Mouse (Mus musculus): ENCODE measurements around the gene Tgoln1. TPM values are rescaled to one million over a fixed set of nuclear protein-coding genes. Genes with fewer than 3 reads are reported as not detected.

Gene Tgoln1
- polyA plus RNA-seq, 1 experiment from 2014 or later: 21.7 TPM

- H3K9me3 ChIP-seq: no peaks in the 10 kb centered on the region
- H3K36me3 ChIP-seq: peaks cover 15% of the 10 kb centered on the region
- H3K27me3 ChIP-seq: no peaks in the 10 kb centered on the region
Observed at GRCm38 (mm10) chr6:72590111-72590510, 26.7 kb downstream of the Tgoln1 start.

GRCm38 (mm10) chr6:72588307-72588706 lies 28.5 kb downstream of the Tgoln1 start:
- Histone ChIP-seq H3K27ac (no peak overlapping the region), H3K27me3 (no peaks in the 10 kb centered on the region), H3K4me3 (replicated peaks) (no peak overlapping the region), H3K4me2 (no peak overlapping the region), H3K9ac (replicated peaks) (no peak overlapping the region), H3K4me1 (replicated peaks) (no peaks in the 10 kb centered on the region), H3K9me3 (no peaks in the 10 kb centered on the region), H3K36me3 (peaks cover 24% of the 10 kb centered on the region)
- ATAC-seq (ENCODE audit: insufficient number of reproducible peaks, insufficient read depth, low FRiP score, low TSS enrichment, low read depth): no peak

More at GRCm38 (mm10) chr6:72590111-72590510, 26.7 kb downstream of the Tgoln1 start:
- no peak overlapping the region for H3K4me2 ChIP-seq
- no peaks in the 10 kb centered on the region for H3K4me1 ChIP-seq (replicated peaks)
- no peak overlapping the region for H3K9ac ChIP-seq (replicated peaks)
- H3K4me3 ChIP-seq (replicated peaks): no peak overlapping the region
- no peak for ATAC-seq (ENCODE audit: insufficient number of reproducible peaks, insufficient read depth, low FRiP score, low TSS enrichment, low read depth)
- H3K27ac ChIP-seq: no peak overlapping the region

- H3K27ac ChIP-seq: no peak overlapping the region
- 82% methylated on average over 3 of the region's 3 CpGs for WGBS
- no peak overlapping the region for H3K4me2 ChIP-seq
- no peaks in the 10 kb centered on the region for H3K27me3 ChIP-seq
- no peaks in the 10 kb centered on the region for H3K9me3 ChIP-seq
- H3K36me3 ChIP-seq: peaks cover 24% of the 10 kb centered on the region
- H3K4me3 ChIP-seq (replicated peaks): no peak overlapping the region
- no peaks in the 10 kb centered on the region for H3K4me1 ChIP-seq (replicated peaks)
- no peak for ATAC-seq (ENCODE audit: insufficient number of reproducible peaks, insufficient read depth, low FRiP score, low TSS enrichment, low read depth)
- no peak overlapping the region for H3K9ac ChIP-seq (replicated peaks)
Observed at GRCm38 (mm10) chr6:72586701-72587100, 30.1 kb downstream of the Tgoln1 start.

GRCm38 (mm10) chr6:72584154-72584553 lies 32.6 kb downstream of the Tgoln1 start:
- Histone ChIP-seq H3K4me3 (replicated peaks) (no peak overlapping the region), H3K27ac (no peak overlapping the region), H3K9ac (replicated peaks) (no peak overlapping the region), H3K9me3 (no peaks in the 10 kb centered on the region), H3K36me3 (peaks cover 31% of the 10 kb centered on the region), H3K4me2 (no peak overlapping the region), H3K27me3 (no peaks in the 10 kb centered on the region), H3K4me1 (replicated peaks) (no peaks in the 10 kb centered on the region)
- WGBS: 90% methylated on average over 11 of the region's 11 CpGs
- ATAC-seq (ENCODE audit: insufficient number of reproducible peaks, insufficient read depth, low FRiP score, low TSS enrichment, low read depth): no peak

GRCm38 (mm10) chr6:72583211-72583839 lies 33.5 kb downstream of the Tgoln1 start:
- Histone ChIP-seq H3K27me3 (no peaks in the 10 kb centered on the region), H3K9ac (replicated peaks) (no peak overlapping the region), H3K4me1 (replicated peaks) (no peaks in the 10 kb centered on the region), H3K27ac (no peak overlapping the region), H3K36me3 (peaks cover 31% of the 10 kb centered on the region), H3K4me2 (no peak overlapping the region), H3K9me3 (no peaks in the 10 kb centered on the region), H3K4me3 (replicated peaks) (no peak overlapping the region)
- no peak for ATAC-seq (ENCODE audit: insufficient number of reproducible peaks, insufficient read depth, low FRiP score, low TSS enrichment, low read depth)
- 85% methylated on average over 4 of the region's 4 CpGs for WGBS

- no peak overlapping the region for H3K4me3 ChIP-seq (replicated peaks)
- WGBS: 75% methylated on average over 11 of the region's 11 CpGs
- ATAC-seq (ENCODE audit: insufficient number of reproducible peaks, insufficient read depth, low FRiP score, low TSS enrichment, low read depth): no peak
- H3K4me2 ChIP-seq: no peak overlapping the region
- H3K9me3 ChIP-seq: no peaks in the 10 kb centered on the region
- peaks cover 33% of the 10 kb centered on the region for H3K36me3 ChIP-seq
- H3K27me3 ChIP-seq: no peaks in the 10 kb centered on the region
- H3K9ac ChIP-seq (replicated peaks): no peak overlapping the region
- no peaks in the 10 kb centered on the region for H3K4me1 ChIP-seq (replicated peaks)
- H3K27ac ChIP-seq: no peak overlapping the region
Observed at GRCm38 (mm10) chr6:72581625-72582382, 35.0 kb downstream of the Tgoln1 start.

GRCm38 (mm10) chr6:72576041-72576440 lies 40.8 kb downstream of the Tgoln1 start:
- H3K27me3 ChIP-seq: no peaks in the 10 kb centered on the region
- no peak overlapping the region for H3K4me3 ChIP-seq (replicated peaks)
- peaks cover 34% of the 10 kb centered on the region for H3K36me3 ChIP-seq
- 93% methylated on average over 3 of the region's 3 CpGs for WGBS
- no peak for ATAC-seq (ENCODE audit: insufficient number of reproducible peaks, insufficient read depth, low FRiP score, low TSS enrichment, low read depth)
- H3K4me1 ChIP-seq (replicated peaks): no peaks in the 10 kb centered on the region
- H3K27ac ChIP-seq: no peak overlapping the region
- no peak overlapping the region for H3K9ac ChIP-seq (replicated peaks)
- no peak overlapping the region for H3K4me2 ChIP-seq
- H3K9me3 ChIP-seq: no peaks in the 10 kb centered on the region

- Histone ChIP-seq H3K9ac (replicated peaks) (no peak overlapping the region), H3K4me3 (replicated peaks) (no peak overlapping the region), H3K9me3 (no peaks in the 10 kb centered on the region), H3K27ac (no peak overlapping the region), H3K27me3 (no peaks in the 10 kb centered on the region; the same call in 1 of the 2 replicates), H3K4me1 (replicated peaks) (no peaks in the 10 kb centered on the region), H3K36me3 (peaks cover 33% of the 10 kb centered on the region), H3K4me2 (no peak overlapping the region)
- ATAC-seq (ENCODE audit: insufficient number of reproducible peaks, insufficient read depth, low FRiP score, low TSS enrichment, low read depth): no peak
- 54% methylated on average over 3 of the region's 3 CpGs for WGBS
Observed at GRCm38 (mm10) chr6:72571826-72572225, 45.0 kb downstream of the Tgoln1 start.

GRCm38 (mm10) chr6:72570644-72571397 lies 46.0 kb downstream of the Tgoln1 start:
- Histone ChIP-seq H3K4me1 (replicated peaks) (no peaks in the 10 kb centered on the region), H3K27ac (no peak overlapping the region), H3K36me3 (peaks cover 26% of the 10 kb centered on the region), H3K4me2 (no peak overlapping the region), H3K4me3 (replicated peaks) (no peak overlapping the region), H3K9ac (replicated peaks) (no peak overlapping the region), H3K9me3 (no peaks in the 10 kb centered on the region), H3K27me3 (no peaks in the 10 kb centered on the region; the same call in 1 of the 2 replicates)
- WGBS: 80% methylated on average over 10 of the region's 10 CpGs
- ATAC-seq (ENCODE audit: insufficient number of reproducible peaks, insufficient read depth, low FRiP score, low TSS enrichment, low read depth): no peak

- no peak overlapping the region for H3K9ac ChIP-seq (replicated peaks)
- H3K27me3 ChIP-seq: no peaks in the 10 kb centered on the region; the same call in 1 of the 2 replicates
- no peak overlapping the region for H3K27ac ChIP-seq
- ATAC-seq (ENCODE audit: insufficient number of reproducible peaks, insufficient read depth, low FRiP score, low TSS enrichment, low read depth): no peak
- peaks cover 5% of the 10 kb centered on the region; the same call in 1 of the 2 replicates for H3K4me1 ChIP-seq (replicated peaks)
- H3K36me3 ChIP-seq: peaks cover 22% of the 10 kb centered on the region
- 92% methylated on average over 10 of the region's 10 CpGs for WGBS
- H3K9me3 ChIP-seq: no peaks in the 10 kb centered on the region
- no peak overlapping the region for H3K4me3 ChIP-seq (replicated peaks)
- H3K4me2 ChIP-seq: no peak overlapping the region
Observed at GRCm38 (mm10) chr6:72568736-72569135, 48.1 kb downstream of the Tgoln1 start.

- no peak overlapping the region for H3K9ac ChIP-seq (replicated peaks)
- H3K4me2 ChIP-seq: no peak overlapping the region
- ATAC-seq (ENCODE audit: insufficient number of reproducible peaks, insufficient read depth, low FRiP score, low TSS enrichment, low read depth): no peak
- no peak overlapping the region for H3K4me3 ChIP-seq (replicated peaks)
- no peaks in the 10 kb centered on the region; the same call in 1 of the 2 replicates for H3K27me3 ChIP-seq
- H3K27ac ChIP-seq: no peak overlapping the region
- peaks cover 15% of the 10 kb centered on the region; the same call in 1 of the 2 replicates for H3K36me3 ChIP-seq
- H3K4me1 ChIP-seq (replicated peaks): peaks cover 14% of the 10 kb centered on the region
- WGBS: 84% methylated on average over 5 of the region's 5 CpGs
- H3K9me3 ChIP-seq: no peaks in the 10 kb centered on the region
Observed at GRCm38 (mm10) chr6:72567508-72567907, 49.3 kb downstream of the Tgoln1 start.

Measured in limb, embryonic 12.5 days (tissue).